Mouse (Mus musculus) left cerebral cortex, adult 18-20 months (tissue): ENCODE results near the gene Rrbp1. TPM values are rescaled to one million over a fixed set of nuclear protein-coding genes. Genes with fewer than 3 reads are reported as not detected.

Experiments
- DNase-seq, 2 experiments: peaks; one replicate each; pipeline ENCODE4 v3.0.0; 2021 to 2022; ENCODE audit warnings: low spot score in 2 of 2, mixed read lengths in 1 of 2
- total RNA-seq, 2 experiments: library from RNA; stranded (reverse); gene quantifications; 2 replicates each; pipeline ENCODE4 v1.2.3; 2021

The Rrbp1 gene
- total RNA-seq, 2 experiments from 2014 or later = 57.2 to 58.9 TPM

DNA sequence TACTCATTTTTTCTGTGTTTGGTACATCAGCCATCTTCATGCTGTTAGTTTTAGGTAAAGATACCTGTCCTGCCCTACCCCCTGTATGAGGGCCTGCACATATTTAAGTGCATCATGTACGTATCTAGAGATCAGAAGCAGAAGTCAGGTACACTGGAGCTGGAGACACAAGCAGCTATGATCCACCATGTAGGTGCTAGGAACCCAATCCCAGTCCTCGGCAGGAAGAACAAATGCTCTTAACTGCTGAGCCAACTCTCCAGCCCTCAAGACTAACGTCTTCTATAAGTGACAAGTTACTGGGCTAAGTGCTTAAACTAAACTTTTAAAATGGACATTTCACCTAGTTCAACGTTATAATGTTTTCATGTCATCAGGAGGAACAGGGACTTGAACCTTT is 3.9 kb downstream of the Rrbp1 start:
- DNase-seq = no peak

DNA sequence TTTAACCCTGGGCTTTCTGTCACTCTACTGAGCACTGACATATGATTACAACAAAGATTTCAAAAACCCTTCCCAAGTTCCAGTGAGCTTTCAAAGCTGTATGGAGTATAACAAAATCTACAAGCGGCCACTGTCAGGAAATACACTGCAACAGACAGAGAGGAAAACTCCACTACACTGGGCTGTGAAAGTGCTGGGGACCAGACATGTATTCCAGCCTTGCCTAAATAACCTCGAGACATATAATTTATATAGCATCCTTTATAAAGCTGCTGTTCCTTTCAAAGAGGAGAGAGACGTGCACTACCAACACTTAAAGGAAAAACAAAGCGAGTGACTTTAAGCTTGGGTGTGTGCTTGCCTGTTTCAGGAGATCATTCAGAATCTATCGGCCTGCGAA is 4.4 kb downstream of the Rrbp1 start:
- DNase-seq = no peak

DNA sequence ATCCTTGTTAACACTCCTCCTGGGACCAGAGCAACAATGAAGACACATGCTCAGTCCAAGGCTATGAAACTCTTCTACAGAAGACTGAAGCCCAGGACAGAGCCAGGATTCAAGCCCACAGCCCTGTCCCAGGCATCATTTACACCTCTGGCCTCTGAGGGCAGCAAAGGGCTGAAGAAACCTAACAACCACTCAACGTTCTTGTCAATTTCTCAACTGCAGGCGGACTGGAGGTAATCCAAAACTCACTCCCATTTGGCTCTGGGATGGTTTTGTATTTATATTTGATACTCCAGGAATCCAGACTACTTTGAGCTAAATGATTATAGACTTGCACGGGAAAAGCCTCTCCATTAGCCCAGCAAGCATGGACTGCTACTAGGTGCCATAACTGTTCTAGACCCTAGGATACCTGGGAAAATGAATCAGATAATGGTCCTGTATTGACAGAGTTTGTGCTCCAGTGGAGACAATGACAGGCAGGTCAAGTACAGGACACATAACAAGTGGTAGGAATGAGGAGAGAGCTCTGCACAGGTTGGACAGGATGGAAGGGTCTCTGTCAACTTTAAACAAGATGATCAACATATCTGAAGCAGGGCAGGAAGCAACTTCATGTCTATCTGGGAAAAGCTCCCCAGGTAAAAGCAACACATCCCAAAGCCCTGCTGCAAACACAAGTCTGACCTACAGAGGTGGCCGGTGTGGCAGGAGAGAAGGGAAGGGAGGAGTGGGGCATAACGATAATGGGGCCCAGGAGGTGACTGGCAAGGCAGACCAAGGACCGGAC is 5.7 kb downstream of the Rrbp1 start:
- no peak for DNase-seq

DNA sequence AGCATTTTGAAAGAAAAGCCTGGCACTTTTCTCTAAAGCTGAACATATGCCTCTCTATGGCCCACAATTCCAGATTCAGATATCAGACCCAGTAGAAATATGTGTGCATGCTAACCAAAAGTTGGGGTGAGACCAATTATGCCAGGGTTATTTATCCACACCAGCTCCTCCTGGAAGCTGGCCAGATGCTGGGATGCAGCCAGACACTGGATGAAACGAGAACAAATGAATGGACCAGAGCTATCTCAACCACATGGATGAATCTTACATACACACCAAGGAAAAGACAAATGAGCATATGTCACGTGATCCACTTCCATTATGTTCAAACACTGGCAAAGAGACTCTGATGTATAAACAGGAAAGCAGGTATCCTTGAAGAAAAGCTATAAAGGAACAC is 7.5 kb downstream of the Rrbp1 start:
- DNase-seq = no peak

DNA sequence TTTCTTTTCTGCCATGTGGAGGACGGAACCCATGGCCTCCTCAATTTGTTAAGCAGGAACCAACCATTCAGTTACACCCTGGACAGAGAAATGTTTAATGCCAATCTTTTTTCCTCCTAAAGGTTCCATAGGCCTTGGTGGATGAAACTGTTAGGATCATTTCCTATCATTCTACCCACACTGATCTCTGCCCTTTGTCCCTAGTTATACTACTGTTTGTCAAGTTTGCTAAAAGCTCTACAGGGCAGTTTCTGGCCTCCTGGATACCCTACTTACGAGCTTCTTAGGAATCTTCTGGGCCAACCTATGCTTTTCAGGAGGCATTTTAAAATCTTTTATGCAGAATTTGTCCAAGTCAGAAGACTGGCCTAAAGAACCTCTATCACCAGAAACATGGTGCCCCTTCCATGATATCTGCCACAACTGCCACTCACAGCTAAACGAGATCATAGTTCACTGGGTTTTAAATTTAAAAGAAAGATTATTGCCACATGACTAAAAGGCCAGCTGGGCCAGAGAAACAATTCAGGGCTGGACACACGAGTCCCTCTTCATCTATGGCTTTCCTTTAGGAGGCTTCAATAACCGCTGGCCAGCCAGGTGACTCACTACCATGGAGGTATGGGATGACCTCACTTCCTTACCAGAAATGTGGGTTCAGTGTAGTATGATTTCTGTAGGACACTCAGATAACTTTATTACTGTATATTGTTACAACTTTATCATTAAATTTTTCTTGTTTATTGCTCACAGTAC is 8.7 kb downstream of the Rrbp1 start:
- no peak for DNase-seq

DNA sequence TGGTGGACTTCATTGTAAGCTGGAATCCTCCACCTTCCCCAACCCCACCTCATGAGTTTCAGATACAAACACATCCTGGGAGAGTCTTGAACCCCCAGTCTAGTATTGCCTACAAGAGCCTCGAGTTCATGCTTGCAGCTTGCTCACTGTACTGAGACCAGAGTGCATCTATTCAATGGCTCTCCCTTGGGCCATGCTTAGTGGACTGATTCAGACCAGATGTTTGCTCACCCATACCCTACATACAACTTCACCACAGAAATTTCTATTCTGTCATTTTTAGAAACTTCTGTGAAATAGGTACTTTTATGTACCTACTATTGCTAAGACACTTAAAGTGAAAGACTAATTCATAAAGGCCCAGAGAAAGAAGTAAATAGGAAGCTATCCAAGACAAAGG is 18.1 kb downstream of the Rrbp1 start:
- DNase-seq = no peak

- DNase-seq = no peak
Observed at GRCm38 (mm10) chr2:143991964-143992672, 18.9 kb downstream of the Rrbp1 start.

- DNase-seq = no peak
Observed at GRCm38 (mm10) chr2:143990997-143991396, 20.1 kb downstream of the Rrbp1 start.

GRCm38 (mm10) chr2:143988016-143988415 is 23.0 kb downstream of the Rrbp1 start:
- no peak for DNase-seq

DNA sequence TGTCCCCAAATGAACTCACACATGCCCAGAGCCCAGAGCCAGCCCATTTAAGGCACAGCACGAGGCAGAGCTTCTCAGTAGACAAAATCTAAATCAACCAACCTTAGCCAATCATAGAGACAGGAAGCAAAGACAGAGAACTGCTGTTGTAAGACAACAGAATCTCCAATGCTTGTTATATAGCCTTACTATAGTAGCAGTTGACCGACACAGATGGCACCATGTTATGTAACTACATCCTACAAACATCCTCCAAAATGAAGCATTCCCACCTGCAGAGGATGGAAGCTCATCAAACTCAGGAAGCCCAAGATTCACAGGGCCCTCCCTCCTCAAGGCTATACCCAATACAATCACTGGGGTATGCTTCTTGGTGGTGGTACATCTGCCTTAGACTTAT is 23.6 kb downstream of the Rrbp1 start:
- DNase-seq = no peak

DNA sequence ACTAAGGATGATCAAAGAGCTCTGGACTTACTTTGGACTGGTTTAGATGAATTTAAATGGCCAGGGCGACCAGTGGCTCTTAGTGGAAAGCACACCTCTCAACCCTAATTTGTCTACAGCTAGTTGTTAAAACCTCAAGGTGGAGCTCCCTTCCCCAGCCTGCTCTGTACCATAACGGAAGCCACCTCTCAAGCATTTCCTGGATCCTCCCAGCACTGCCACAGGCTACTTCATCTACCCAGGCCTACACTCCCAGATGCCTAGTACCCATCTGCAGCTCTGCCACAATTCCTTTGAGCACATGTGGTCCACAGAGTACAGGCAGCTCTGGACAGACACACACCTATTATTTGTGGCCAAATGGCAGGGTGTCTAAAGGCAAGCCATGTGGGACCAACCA is 27.6 kb downstream of the Rrbp1 start:
- no peak for DNase-seq

DNA sequence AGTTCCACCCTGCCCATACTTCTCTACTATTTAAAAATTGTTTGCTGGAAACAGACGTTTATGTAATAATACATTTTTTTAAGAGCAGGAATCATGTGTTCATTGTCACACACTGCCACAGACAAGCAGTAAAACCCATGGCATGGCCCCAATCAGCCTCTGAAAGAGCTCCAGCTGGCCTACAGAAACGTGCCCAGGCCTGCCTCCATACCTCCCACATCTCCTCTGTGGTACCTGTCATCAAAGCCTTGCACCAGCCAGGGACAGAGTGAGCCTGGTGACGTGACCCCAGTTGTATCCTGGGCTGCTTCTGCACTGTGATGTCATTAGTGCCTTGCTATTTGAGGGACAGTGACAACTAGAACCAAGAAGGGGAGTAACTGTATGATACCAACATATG is 28.2 kb downstream of the Rrbp1 start:
- DNase-seq = peak in 1 of 2 experiments; percentile 13

GRCm38 (mm10) chr2:143982152-143982551 is 28.9 kb downstream of the Rrbp1 start:
- DNase-seq = no peak

DNA sequence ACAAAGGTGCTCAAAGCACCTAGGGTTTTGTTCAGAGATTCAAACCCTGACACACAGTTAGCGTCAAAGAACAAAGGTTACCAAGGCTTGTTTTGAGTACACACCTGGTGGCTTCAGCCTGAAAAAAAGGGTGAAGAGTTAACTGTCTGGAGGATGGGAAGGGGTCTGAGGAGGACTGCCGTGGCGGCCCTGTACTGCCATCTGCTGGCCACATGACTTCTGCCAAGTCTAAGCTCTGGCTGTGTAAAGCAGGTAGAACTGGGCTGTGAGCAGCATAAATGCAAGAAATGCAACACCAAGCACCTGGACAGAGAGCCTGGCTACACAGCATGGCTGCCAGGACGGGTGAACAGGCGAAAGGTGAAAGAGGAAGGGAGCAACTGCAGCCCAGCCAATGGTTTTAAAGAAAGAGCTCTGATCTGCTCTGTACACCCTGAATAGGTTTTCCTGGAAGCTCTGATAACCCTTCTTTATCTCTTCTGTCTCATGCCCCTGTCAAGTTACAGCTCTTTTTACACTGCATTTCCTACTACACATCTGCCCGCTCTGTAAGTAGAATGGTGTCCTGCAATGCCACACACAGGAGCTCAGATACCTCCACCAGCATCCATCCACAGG is 30.2 kb downstream of the Rrbp1 start:
- peak; percentile 57 to 77 for DNase-seq

GRCm38 (mm10) chr2:143978444-143979147 is 32.5 kb downstream of the Rrbp1 start:
- no peak for DNase-seq

DNA sequence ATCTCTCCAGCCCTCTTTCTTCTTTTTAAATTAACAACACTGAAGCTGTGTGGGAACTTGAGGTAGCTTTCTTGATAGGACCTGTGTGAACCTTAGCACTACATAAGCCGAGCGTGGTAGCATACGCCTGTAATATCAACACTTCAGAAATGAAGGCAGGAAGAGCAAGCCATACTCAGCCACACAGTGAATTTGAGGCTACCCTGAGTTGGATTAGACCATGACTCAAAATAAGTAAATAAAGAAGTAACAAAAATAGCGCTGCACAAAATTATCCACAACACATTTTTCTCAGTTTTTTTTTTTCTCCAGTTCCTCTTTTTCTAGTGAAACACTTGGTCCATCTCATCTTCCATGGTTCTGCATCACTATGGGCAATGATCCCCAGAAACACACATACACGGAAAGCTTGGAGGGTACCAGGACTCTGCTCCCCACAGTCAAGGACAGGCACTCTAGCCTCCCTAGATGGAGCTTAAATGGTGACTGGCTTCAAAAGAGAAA is 35.9 kb downstream of the Rrbp1 start:
- DNase-seq = no peak

GRCm38 (mm10) chr2:143973161-143973560 is 37.9 kb downstream of the Rrbp1 start:
- DNase-seq = no peak

GRCm38 (mm10) chr2:143971887-143972286 is 39.2 kb downstream of the Rrbp1 start:
- no peak for DNase-seq

DNA sequence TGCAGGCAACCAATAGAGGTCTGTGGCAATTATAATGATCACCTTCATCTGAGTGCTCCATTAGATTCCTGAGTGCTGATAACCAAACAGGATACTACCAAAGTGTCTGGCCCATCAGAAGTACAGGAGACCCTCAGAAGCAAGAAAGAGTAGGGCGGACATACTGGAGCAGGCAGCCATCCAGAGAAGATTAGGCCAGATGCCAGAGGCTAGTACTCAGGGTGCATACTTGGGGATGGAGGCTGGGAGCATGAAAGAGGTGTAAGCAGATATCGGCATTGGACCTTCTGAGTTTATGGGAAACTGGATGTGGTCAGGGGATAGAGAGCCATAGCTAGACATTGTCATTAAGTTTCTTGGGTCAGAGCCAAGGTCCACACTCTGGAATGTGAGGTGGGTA is 40.2 kb downstream of the Rrbp1 start:
- DNase-seq = no peak

- no peak for DNase-seq
Observed at GRCm38 (mm10) chr2:143969260-143969659, 41.8 kb downstream of the Rrbp1 start.

GRCm38 (mm10) chr2:143963318-143963717 is 47.7 kb downstream of the Rrbp1 start:
- no peak for DNase-seq
